ENCODE assay signal across 10 mouse cellular contexts in genomic region chr2:170469616-170470308, GRCm38 (mm10). TPM values are rescaled to one million over a fixed set of nuclear protein-coding genes. Genes with fewer than 3 reads are reported as not detected.
A peak's percentile ranks its signal among the peaks of the same experiment; 100 is the strongest.
DNase-seq lines count a peak whose midpoint lies in the region; ATAC-seq and TF ChIP-seq lines count a peak whose summit lies in the region.
"Had no signal": no experiment of that assay in that cellular context is flagged by ENCODE, and none has a peak within 500 bp of the region (broad histone marks: within the 10 kb centered on the region; RNA-seq: fewer than 3 reads in every experiment).

No protein-coding gene starts in this region.

- H3K27me3 ChIP-seq in cerebellum, adult 2 months (ENCODE audit: control insufficient read depth, insufficient read depth, low read length) = no peaks in the 10 kb centered on the region
- no peaks in the 10 kb centered on the region for H3K27me3 ChIP-seq in midbrain, embryonic 16.5 days (ENCODE audit: control insufficient read depth, insufficient read depth, low read depth, low read length)
- no peaks in the 10 kb centered on the region; the same call in 1 of the 2 replicates for H3K27me3 ChIP-seq in thymus, adult 2 months (ENCODE audit: control insufficient read depth, insufficient read depth, low read length)

- H3K9me3 ChIP-seq in midbrain, embryonic 16.5 days (replicated peaks; ENCODE audit: control insufficient read depth, low read length, poor library complexity, severe bottlenecking) = no peaks in the 10 kb centered on the region

- no peaks in the 10 kb centered on the region for H3K36me3 ChIP-seq in midbrain, embryonic 16.5 days (ENCODE audit: control insufficient read depth, insufficient read depth, low read length)
- no peaks in the 10 kb centered on the region for H3K36me3 ChIP-seq in thymus, adult 2 months (ENCODE audit: control insufficient read depth, insufficient read depth, low read length)

- TF ChIP-seq POLR2A in cerebellum, adult 2 months (IDR thresholded peaks at IDR 0.05; ENCODE audit: borderline replicate concordance, insufficient read depth, low read length) = no peak
- no peak for TF ChIP-seq POLR2A in thymus, adult 2 months (IDR thresholded peaks at IDR 0.05; ENCODE audit: control insufficient read depth, extremely low read depth, insufficient read depth, low read length, poor library complexity)

- H3K27ac ChIP-seq in cerebellum, adult 2 months (ENCODE audit: insufficient read depth, low read length) = no peak overlapping the region
- H3K27ac ChIP-seq in midbrain, embryonic 16.5 days (ENCODE audit: low read length) = no peak overlapping the region
- H3K27ac ChIP-seq in thymus, adult 2 months (ENCODE audit: control insufficient read depth, insufficient read depth, low read length) = no peak overlapping the region

- no peak for TF ChIP-seq CTCF in cerebellum, adult 2 months (IDR thresholded peaks at IDR 0.05; ENCODE audit: borderline replicate concordance, insufficient read depth, low read depth, low read length)
- TF ChIP-seq CTCF in thymus, adult 2 months (IDR thresholded peaks at IDR 0.05; ENCODE audit: borderline replicate concordance, control insufficient read depth, extremely low read depth, insufficient read depth, low read length, poor library complexity) = no peak

- no peak overlapping the region for H3K9ac ChIP-seq in midbrain, embryonic 16.5 days (ENCODE audit: low read depth, low read length)

- intact Hi-C loops in heart, postnatal 36 days (cut with DNase I) = no loop called here

- peak; percentile 60 for ATAC-seq in midbrain, embryonic 16.5 days

- H3K4me1 ChIP-seq in cerebellum, adult 2 months (ENCODE audit: control insufficient read depth, insufficient read depth, low read length) = no peaks in the 10 kb centered on the region
- peaks cover 4% of the 10 kb centered on the region; the same call in 1 of the 2 replicates for H3K4me1 ChIP-seq in midbrain, embryonic 16.5 days (ENCODE audit: control insufficient read depth, insufficient read depth, low read length)
- no peaks in the 10 kb centered on the region for H3K4me1 ChIP-seq in thymus, adult 2 months (replicated peaks; ENCODE audit: control insufficient read depth, insufficient read depth, low read length)

- peak overlapping the region; percentile 34 for H3K4me2 ChIP-seq in midbrain, embryonic 16.5 days (ENCODE audit: low read length)

- 14% methylated on average over 10 of the region's 10 CpGs for WGBS in cerebellum, adult 2 months
- WGBS in midbrain, embryonic 16.5 days = 7% methylated on average over 10 of the region's 10 CpGs
- 1% methylated on average over 10 of the region's 10 CpGs for WGBS in thymus, adult 2 months

- DNase-seq in cerebellum, adult 2 months = peak; percentile 19 to 34
- no peak for DNase-seq in cerebellum, adult 8-10 months
- peak; percentile 79 for DNase-seq in 416B (ENCODE audit: low read depth)
- peak; percentile 12 to 13 for DNase-seq in cerebellum, postnatal 36 days
- DNase-seq in heart, postnatal 36 days = peak; percentile 21 to 23
- peak; percentile 72 to 79 for DNase-seq in kidney, postnatal 4 days
- no peak for DNase-seq in thymus, adult 2 months

- no peak overlapping the region for H3K4me3 ChIP-seq in cerebellum, adult 2 months (replicated peaks; ENCODE audit: insufficient read depth, low read depth, low read length)
- no peak overlapping the region for H3K4me3 ChIP-seq in midbrain, embryonic 16.5 days (ENCODE audit: low read depth, low read length)
- no peak overlapping the region for H3K4me3 ChIP-seq in thymus, adult 2 months (ENCODE audit: control insufficient read depth, insufficient read depth, low read length)

RNA-seq across cellular contexts. Expression of gene Pfdn4, which starts 26.5 kb away (rescaled TPM):
- 31.8 and 32.3 TPM in 2 replicates for polyA plus RNA-seq in cerebellum, adult 2 months (2012; rRNA removed)
- total RNA-seq in heart, postnatal 36 days (2021) = 10 to 100 TPM; 11.1 to 12.4 TPM
- 128 and 133 TPM in 2 replicates for polyA plus RNA-seq in midbrain, embryonic 16.5 days (2015; fragmentation: Nextera tagmentation; extraction: Ambion mirVana)
- 10.8 and 12.0 TPM in 2 replicates for polyA plus RNA-seq in thymus, adult 2 months (2012; rRNA removed)

RNA-seq across cellular contexts. Expression of gene Cyp24a1, which starts 27.2 kb away (rescaled TPM):
- polyA plus RNA-seq in cerebellum, adult 2 months (2012; rRNA removed) = 0.08 and 0.14 TPM in 2 replicates
- not detected for total RNA-seq in heart, postnatal 36 days (2021)
- polyA plus RNA-seq in midbrain, embryonic 16.5 days (2015; fragmentation: Nextera tagmentation; extraction: Ambion mirVana) = 0.15 and 0.18 TPM in 2 replicates
- polyA plus RNA-seq in thymus, adult 2 months (2012; rRNA removed) = 0.04 TPM in 2 replicates
- polyA plus RNA-seq: heart, embryonic 16.5 days; spleen, adult 2 months had no signal

RNA-seq across cellular contexts. Expression of gene Bcas1, which starts 42.1 kb away (rescaled TPM):
- polyA plus RNA-seq in cerebellum, adult 2 months (2012; rRNA removed) = 206 and 282 TPM in 2 replicates
- total RNA-seq in heart, postnatal 36 days (2021) = not detected
- 7.2 and 9.9 TPM in 2 replicates for polyA plus RNA-seq in midbrain, embryonic 16.5 days (2015; fragmentation: Nextera tagmentation; extraction: Ambion mirVana)
- polyA plus RNA-seq in thymus, adult 2 months (2012; rRNA removed) = 0.32 and 0.43 TPM in 2 replicates

Comparison
In these comparisons a context has a peak if more than half of its experiments do, and no peak if none do; other contexts are left out.
1. DNase-seq: peak in cerebellum, adult 2 months (2 of 2), 416B (single experiment), cerebellum, postnatal 36 days (2 of 2), heart, postnatal 36 days (2 of 2) and kidney, postnatal 4 days (2 of 2); none in cerebellum, adult 8-10 months (single experiment) and thymus, adult 2 months (single experiment).
2. RNA of gene Bcas1, which starts 42.1 kb away (polyA plus RNA-seq): 206 to 282 TPM in cerebellum, adult 2 months; 7.2 to 9.9 TPM in midbrain, embryonic 16.5 days and 0.32 to 0.43 TPM in thymus, adult 2 months; every median in the first group is over 10 times any median in the second.